Mouse (Mus musculus): ENCODE measurements around the gene Tmem151a.

GRCm38 (mm10) chr19:5041588-5041987 is 43.7 kb downstream of the Tmem151a start:
- TF ChIP-seq CTCF (IDR thresholded peaks at IDR 0.05; ENCODE audit: low read depth, low read length): no peak
- no peak for TF ChIP-seq POLR2A (IDR thresholded peaks at IDR 0.05; ENCODE audit: borderline replicate concordance, low read depth, low read length)
